Mouse (Mus musculus) embryonic facial prominence, embryonic 15.5 days (tissue): ENCODE results near the gene Lsm3. TPM values are rescaled to one million over a fixed set of nuclear protein-coding genes. Genes with fewer than 3 reads are reported as not detected.
A peak's percentile ranks its signal among the peaks of the same experiment; 100 is the strongest.

Experiments used
- ATAC-seq: fragments of 200-750 bp; cut with Nextera tagmentation; 2 replicates; pipeline ENCODE4 v1.8.0; 2017; ENCODE audit warnings: low read depth, moderate TSS enrichment; ENCODE audit not compliant: insufficient number of reproducible peaks, low FRiP score, low TSS enrichment
- H3K27ac ChIP-seq: fragments of 300-500 bp; sonication (generic); replicated peaks from 2 replicates; pipeline ENCODE4 v1.5.1; 2015; ENCODE audit warnings: mild to moderate bottlenecking, inconsistent platforms
- H3K27me3 ChIP-seq: fragments of 300-500 bp; sonication (generic); 2 replicates; pipeline ENCODE4 v1.6.1; 2015; ENCODE audit warnings: inconsistent platforms
- H3K36me3 ChIP-seq: fragments of 300-500 bp; sonication (generic); 2 replicates; pipeline ENCODE4 v1.6.1; 2015; ENCODE audit warnings: mild to moderate bottlenecking, inconsistent platforms
- H3K4me1 ChIP-seq: fragments of 300-500 bp; sonication (generic); 2 replicates; pipeline ENCODE4 v1.6.1; 2015; ENCODE audit warnings: inconsistent platforms
- H3K4me2 ChIP-seq: fragments of 300-500 bp; sonication (generic); replicated peaks from 2 replicates; pipeline ENCODE4 v1.6.1; 2015; ENCODE audit warnings: mild to moderate bottlenecking, inconsistent platforms
- H3K4me3 ChIP-seq: fragments of 300-500 bp; sonication (generic); replicated peaks from 2 replicates; pipeline ENCODE4 v1.5.1; 2015; ENCODE audit warnings: mild to moderate bottlenecking, inconsistent platforms
- H3K9ac ChIP-seq: fragments of 300-500 bp; sonication (generic); 2 replicates; pipeline ENCODE4 v1.6.1; 2015; ENCODE audit warnings: inconsistent platforms
- H3K9me3 ChIP-seq: fragments of 300-500 bp; sonication (generic); replicated peaks from 2 replicates; pipeline ENCODE4 v1.6.1; 2016; ENCODE audit warnings: inconsistent platforms
- WGBS: fragments of 180-500 bp; shearing (Covaris S2); methylation state at CpG from one replicate; pipeline ENCODE4 v1.1.7; 2015; 5-methylcytosine and 5-hydroxymethylcytosine counted together
- polyA plus RNA-seq: library from polyadenylated mRNA; unstranded; fragments of >200 nt; fragmentation: Nextera tagmentation; extraction: Ambion mirVana; gene quantifications from 2 replicates; pipeline ENCODE4 v1.2.1, GENCODE M21; 2015

The Lsm3 gene
- polyA plus RNA-seq, 1 experiment from 2014 or later: 227 TPM

DNA sequence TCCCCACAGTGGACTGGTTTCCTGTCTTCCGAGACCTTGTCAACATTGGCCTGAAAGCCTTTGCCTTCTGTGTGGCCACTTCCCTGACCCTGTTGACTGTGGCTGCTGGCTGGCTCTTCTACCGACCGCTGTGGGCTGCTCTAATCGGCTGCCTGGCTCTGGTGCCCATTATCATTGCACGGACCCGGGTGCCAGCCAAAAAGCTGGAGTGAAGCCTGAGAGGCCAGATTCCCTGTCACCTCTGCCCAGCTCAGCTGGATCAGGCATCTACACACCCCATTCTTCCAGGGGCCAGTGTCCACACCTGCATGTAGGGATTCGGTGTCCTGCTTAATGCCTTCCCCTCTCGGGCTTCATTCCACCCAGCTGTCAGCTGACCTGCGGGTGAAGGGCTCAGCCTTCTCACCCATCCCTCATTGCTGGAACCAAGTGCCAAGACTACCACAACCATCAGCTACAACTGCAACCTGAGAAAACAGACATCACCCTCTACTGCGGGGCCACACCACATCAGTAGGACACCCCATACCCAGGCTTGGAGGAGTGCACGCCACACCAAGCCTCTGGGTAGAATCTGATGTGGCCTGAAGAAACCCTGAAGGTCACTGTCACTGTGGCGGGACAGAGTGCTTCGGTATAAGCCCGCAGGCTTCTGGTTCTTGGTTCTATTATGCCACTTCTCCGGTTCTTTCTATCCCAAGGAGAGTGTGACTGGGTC is 28.8 kb upstream of the Lsm3 start:
- peaks cover 92% of the 10 kb centered on the region for H3K36me3 ChIP-seq
- 91% methylated on average over 15 of the region's 15 CpGs for WGBS
- ATAC-seq: no peak
- no peak overlapping the region for H3K4me3 ChIP-seq
- H3K27ac ChIP-seq: no peak overlapping the region
- H3K4me2 ChIP-seq: no peak overlapping the region
- H3K27me3 ChIP-seq: no peaks in the 10 kb centered on the region
- no peak overlapping the region for H3K9ac ChIP-seq
- H3K4me1 ChIP-seq: no peaks in the 10 kb centered on the region
- no peaks in the 10 kb centered on the region for H3K9me3 ChIP-seq

DNA sequence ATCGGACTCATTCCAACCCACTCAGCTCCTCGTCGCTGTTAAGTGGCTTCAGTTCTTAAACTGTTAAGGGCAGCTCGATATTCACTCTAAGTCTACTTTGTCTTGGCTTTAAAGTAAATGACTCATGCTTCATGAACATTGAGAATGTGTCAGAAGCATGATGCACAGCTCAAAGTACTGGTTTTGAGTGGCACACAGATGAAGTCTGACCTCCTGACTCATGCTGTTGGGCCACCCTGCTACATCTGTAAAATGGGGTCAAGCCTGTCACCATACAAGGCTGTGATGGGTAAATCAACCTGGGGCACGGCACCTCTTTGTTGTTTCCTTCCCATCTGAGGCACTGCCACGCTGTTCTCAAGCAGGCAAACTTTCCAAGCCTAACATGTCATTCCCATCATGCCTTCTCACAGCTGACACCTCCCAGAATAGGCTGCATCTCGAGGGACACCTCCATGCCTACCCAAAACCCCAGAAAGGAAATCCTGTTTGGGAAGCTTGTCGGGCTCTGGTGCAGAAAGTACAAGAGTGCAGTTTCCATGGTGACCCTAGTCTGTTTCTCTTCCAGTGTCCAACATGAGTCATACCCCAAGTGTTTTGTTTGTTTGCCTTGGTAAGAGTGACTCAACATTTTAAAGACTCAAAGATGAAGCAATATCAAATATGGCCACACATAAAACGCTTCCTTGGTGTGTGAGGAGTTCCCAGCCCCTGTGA is 27.1 kb upstream of the Lsm3 start:
- peaks cover 91% of the 10 kb centered on the region for H3K36me3 ChIP-seq
- no peak for ATAC-seq
- no peak overlapping the region for H3K9ac ChIP-seq
- H3K4me1 ChIP-seq: no peaks in the 10 kb centered on the region
- no peak overlapping the region for H3K4me3 ChIP-seq
- H3K27me3 ChIP-seq: no peaks in the 10 kb centered on the region
- no peak overlapping the region for H3K4me2 ChIP-seq
- WGBS: 79% methylated on average over 9 of the region's 9 CpGs
- no peak overlapping the region for H3K27ac ChIP-seq
- H3K9me3 ChIP-seq: no peaks in the 10 kb centered on the region

DNA sequence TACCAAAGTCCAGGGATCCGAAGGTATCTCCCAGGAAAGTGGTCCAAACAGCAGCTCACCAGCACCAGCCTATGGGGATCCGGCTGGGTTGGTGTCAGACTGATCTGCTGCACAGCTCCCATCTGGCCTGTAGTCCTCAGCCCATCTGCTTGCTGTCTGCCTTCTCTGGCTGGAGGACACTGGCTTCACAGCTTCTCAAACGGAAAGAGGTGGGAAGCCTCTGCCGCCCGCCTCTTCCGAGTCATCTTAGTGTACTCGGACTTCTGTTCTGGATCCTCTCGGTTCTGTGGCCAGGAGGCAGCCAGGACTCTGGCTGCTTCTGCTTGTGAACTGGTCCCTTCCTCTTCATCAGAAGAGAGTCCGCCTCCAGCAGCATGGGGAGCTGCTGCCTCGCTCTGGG is 25.9 kb upstream of the Lsm3 start:
- H3K9ac ChIP-seq: no peak overlapping the region
- no peak overlapping the region for H3K4me3 ChIP-seq
- no peaks in the 10 kb centered on the region for H3K27me3 ChIP-seq
- WGBS: 80% methylated on average over 10 of the region's 10 CpGs
- peaks cover 89% of the 10 kb centered on the region for H3K36me3 ChIP-seq
- no peak for ATAC-seq
- no peaks in the 10 kb centered on the region for H3K4me1 ChIP-seq
- no peak overlapping the region for H3K27ac ChIP-seq
- no peak overlapping the region for H3K4me2 ChIP-seq
- H3K9me3 ChIP-seq: no peaks in the 10 kb centered on the region

DNA sequence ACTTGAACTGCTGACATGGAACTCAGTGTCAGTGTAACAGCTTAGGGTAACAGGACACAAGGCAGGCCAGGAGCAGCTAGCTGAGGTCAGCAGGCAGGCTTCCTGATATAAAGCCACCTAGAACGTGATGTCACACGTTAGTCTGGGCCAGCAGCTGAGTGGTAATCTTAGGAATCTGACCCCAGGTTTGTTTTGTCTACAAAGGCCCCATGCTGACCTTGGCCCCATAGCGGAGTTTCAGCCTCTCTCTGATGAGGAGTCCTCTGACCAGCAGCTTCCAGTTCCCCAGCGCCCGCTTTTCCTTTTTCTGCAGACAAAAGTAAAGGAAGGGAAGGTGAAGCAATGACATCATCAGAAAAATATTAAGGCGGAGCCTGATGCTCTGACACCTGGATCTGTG is 24.7 kb upstream of the Lsm3 start:
- no peak overlapping the region for H3K9ac ChIP-seq
- 73% methylated on average over 6 of the region's 6 CpGs for WGBS
- no peak overlapping the region for H3K4me2 ChIP-seq
- H3K4me3 ChIP-seq: no peak overlapping the region
- no peaks in the 10 kb centered on the region for H3K4me1 ChIP-seq
- no peak overlapping the region for H3K27ac ChIP-seq
- peaks cover 89% of the 10 kb centered on the region for H3K36me3 ChIP-seq
- H3K27me3 ChIP-seq: no peaks in the 10 kb centered on the region
- ATAC-seq: no peak
- no peaks in the 10 kb centered on the region for H3K9me3 ChIP-seq

DNA sequence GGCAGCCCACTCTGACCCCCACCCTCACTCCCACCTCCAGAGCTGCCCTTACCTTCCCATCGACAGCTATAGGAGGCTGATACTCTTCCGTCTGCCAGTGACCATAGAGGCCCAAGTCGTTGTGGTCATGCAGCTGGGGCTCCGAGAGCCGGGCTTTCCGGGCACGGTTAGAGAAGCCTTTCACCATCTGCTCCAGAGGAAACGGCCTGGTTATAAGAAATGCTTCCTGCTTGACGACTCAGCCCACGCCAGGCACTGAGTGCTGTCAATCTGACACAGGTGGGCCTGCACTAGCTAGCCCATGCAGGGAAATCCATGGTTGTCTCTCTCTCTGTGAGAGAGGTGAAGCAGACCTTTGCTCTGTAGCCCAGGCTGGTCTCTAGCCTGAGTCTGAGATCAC is 22.7 kb upstream of the Lsm3 start:
- no peak for ATAC-seq
- Histone ChIP-seq H3K36me3 (peaks cover 81% of the 10 kb centered on the region), H3K9me3 (no peaks in the 10 kb centered on the region), H3K4me2 (no peak overlapping the region), H3K4me1 (no peaks in the 10 kb centered on the region), H3K27ac (no peak overlapping the region), H3K4me3 (no peak overlapping the region), H3K27me3 (no peaks in the 10 kb centered on the region), H3K9ac (no peak overlapping the region)
- WGBS: 83% methylated on average over 10 of the region's 10 CpGs

DNA sequence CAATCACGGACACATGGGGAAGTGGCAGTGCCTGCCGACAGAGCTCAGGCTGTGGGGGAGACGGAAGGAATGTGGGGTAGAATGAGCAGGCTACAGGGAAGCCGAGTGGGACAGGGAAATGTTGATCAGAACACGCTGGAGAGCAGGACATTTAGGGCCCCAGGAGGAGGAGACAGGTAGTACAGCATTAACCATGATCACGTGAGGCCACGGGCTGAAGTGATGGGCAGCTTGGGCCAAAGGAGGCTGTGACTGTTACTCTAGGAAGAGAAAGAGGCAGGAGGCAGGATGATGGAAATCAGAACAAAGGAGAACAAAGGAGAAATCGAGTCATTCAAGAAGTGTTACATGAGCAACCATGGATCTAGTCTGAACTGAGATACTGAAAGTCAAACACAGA is 21.2 kb upstream of the Lsm3 start:
- Histone ChIP-seq H3K27me3 (no peaks in the 10 kb centered on the region), H3K4me2 (no peak overlapping the region), H3K4me1 (no peaks in the 10 kb centered on the region), H3K9ac (no peak overlapping the region), H3K36me3 (peaks cover 85% of the 10 kb centered on the region), H3K27ac (no peak overlapping the region), H3K9me3 (no peaks in the 10 kb centered on the region), H3K4me3 (no peak overlapping the region)
- ATAC-seq: no peak
- 86% methylated on average over 8 of the region's 8 CpGs for WGBS

DNA sequence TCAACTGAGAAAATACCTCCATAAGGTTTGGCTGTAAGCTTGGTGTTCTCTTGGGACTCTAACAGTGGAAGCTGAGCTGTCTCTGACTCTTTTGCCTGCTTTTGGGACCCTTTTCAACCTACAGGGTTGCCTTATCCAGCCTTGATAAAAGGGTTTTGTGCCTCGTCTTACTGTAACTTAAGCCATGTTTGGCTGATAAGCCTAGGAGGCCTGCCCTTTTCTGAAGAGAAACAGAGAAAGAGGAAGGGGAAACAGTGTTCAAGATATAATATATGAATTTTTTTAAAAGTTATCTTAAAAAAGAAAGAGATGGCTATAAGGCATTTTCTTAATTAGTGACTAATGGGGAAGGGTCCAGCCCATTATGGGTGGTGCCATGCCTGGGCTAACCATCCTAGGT is 12.4 kb upstream of the Lsm3 start:
- no peak overlapping the region for H3K27ac ChIP-seq
- ATAC-seq: no peak
- H3K36me3 ChIP-seq: peaks cover 95% of the 10 kb centered on the region

DNA sequence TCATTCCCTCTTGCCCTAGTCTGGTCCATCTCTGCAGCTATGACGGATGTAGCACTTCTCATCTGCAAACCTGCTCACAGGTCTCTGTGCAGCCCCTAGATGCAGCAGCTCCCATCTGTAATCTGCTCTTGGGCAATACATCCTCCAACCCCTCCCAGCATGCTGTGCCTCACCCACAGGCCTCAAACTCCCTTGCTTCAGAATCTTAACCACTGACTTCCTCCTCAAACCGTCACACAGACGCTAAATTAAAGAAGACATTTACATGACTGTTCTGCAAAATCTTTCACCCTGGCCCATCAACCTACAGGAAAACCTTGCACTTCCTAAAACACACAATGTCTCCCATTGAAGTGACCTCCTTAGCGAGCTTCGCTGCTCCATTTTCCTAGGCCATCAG is 9.7 kb upstream of the Lsm3 start:
- Histone ChIP-seq H3K4me2 (no peak overlapping the region), H3K27ac (no peak overlapping the region), H3K9me3 (no peaks in the 10 kb centered on the region), H3K4me1 (no peaks in the 10 kb centered on the region), H3K9ac (no peak overlapping the region), H3K4me3 (no peak overlapping the region), H3K36me3 (peaks cover 81% of the 10 kb centered on the region), H3K27me3 (no peaks in the 10 kb centered on the region)
- 85% methylated on average over 5 of the region's 5 CpGs for WGBS
- no peak for ATAC-seq

More for the DNA sequence above, 12.4 kb upstream of the Lsm3 start:
- H3K4me1 ChIP-seq: no peaks in the 10 kb centered on the region
- no peak overlapping the region for H3K4me2 ChIP-seq
- H3K9me3 ChIP-seq: no peaks in the 10 kb centered on the region
- WGBS: 73% methylated on average over 1 of the region's 1 CpGs
- H3K27me3 ChIP-seq: no peaks in the 10 kb centered on the region
- no peak overlapping the region for H3K4me3 ChIP-seq
- H3K9ac ChIP-seq: no peak overlapping the region

DNA sequence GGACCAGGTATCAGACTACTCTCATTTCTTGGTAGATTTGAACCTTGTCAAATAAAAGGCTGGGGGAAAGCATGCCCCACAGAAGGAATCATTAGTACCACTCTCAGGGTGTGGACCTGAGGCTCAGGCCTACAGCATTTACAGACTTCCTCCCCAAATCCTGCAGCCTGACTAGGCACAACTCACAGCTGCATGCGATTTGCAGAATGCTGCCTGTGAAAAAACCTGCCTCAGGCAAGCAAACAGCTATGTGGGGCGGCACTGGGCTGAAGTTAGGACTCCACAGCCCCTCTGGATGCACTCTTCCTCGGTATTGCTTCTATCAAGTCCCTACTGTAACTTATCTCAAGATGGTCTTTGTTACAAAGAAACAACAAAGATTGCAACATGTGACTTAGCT is 7.7 kb upstream of the Lsm3 start:
- H3K4me1 ChIP-seq: no peaks in the 10 kb centered on the region
- H3K27me3 ChIP-seq: no peaks in the 10 kb centered on the region
- no peak overlapping the region for H3K4me3 ChIP-seq
- 45% methylated on average over 3 of the region's 3 CpGs for WGBS
- H3K4me2 ChIP-seq: no peak overlapping the region
- H3K36me3 ChIP-seq: peaks cover 63% of the 10 kb centered on the region
- H3K9ac ChIP-seq: no peak overlapping the region
- 0 out of 2 replicates have a peak overlapping the region, but pooled peaks have one; percentile 17 for H3K27ac ChIP-seq
- no peaks in the 10 kb centered on the region for H3K9me3 ChIP-seq
- ATAC-seq: no peak

DNA sequence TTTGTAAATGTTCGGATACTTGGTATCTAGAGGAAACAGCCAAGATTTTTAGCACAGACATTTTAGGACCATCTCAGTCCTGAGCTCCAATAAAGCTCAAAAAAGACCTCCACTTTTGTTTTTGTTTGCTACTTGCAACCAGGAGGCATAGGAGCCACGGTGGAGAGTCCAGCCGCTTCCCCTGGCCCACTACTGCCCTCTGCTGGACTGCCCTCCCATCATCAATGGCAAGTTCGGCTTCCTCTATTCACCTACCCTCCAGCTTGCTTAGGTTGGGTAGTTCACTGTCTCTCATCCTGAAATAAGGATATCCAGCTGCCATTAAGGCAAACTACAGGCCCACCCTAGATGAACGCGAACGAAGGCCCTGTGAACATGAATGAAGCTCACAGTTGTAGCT is 6.4 kb upstream of the Lsm3 start:
- ATAC-seq: no peak
- H3K9me3 ChIP-seq: no peaks in the 10 kb centered on the region
- no peaks in the 10 kb centered on the region for H3K27me3 ChIP-seq
- WGBS: 39% methylated on average over 7 of the region's 7 CpGs
- H3K9ac ChIP-seq: no peak overlapping the region
- peaks cover 50% of the 10 kb centered on the region for H3K36me3 ChIP-seq
- no peak overlapping the region for H3K4me2 ChIP-seq
- H3K27ac ChIP-seq: no peak overlapping the region
- H3K4me3 ChIP-seq: no peak overlapping the region
- H3K4me1 ChIP-seq: peaks cover 5% of the 10 kb centered on the region; the same call in 1 of the 2 replicates

DNA sequence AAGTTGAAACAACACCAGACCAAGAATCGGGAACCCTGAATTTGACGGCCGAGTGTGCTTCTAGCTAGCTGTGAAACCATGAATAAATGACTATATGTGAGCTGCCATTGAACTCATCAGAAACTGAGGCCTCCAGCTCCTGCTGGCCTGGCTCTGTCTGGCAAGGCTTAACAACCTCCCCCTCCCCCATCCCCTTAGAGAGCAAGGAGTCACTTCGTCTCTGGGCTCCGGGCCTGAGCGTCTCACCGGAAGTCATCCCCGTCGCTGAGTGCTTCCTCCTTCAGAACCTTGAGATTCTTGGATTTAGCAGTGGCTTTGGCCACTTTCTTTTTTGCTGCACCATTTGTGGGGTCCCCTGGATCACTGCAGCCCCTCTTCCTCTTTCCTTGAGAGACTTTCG is 5.5 kb upstream of the Lsm3 start:
- 73% methylated on average over 10 of the region's 10 CpGs for WGBS
- H3K4me2 ChIP-seq: no peak overlapping the region
- no peak overlapping the region for H3K27ac ChIP-seq
- no peak overlapping the region for H3K9ac ChIP-seq
- peaks cover 41% of the 10 kb centered on the region for H3K36me3 ChIP-seq
- no peaks in the 10 kb centered on the region for H3K27me3 ChIP-seq
- ATAC-seq: no peak
- no peaks in the 10 kb centered on the region for H3K9me3 ChIP-seq
- H3K4me3 ChIP-seq: no peak overlapping the region
- H3K4me1 ChIP-seq: peaks cover 13% of the 10 kb centered on the region

DNA sequence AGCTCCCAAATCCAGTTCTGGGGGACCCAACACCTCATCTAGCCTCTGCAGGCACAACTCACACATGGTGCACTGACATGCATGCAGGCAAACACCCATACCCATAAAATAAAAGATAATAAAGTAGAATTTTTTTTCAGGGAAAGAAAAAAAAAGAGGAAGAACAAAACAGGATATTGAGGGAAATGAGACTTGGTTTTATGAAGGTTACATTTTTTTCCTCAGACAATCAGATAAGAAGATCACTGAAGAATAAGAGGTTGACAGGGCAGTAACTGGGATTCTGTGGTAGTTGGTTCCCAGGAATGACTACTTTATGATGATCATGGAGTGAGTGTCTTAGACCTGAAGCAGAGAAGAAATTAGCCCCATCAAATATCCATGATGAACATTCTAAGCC is 1.6 kb upstream of the Lsm3 start:
- Histone ChIP-seq H3K9ac (no peak overlapping the region), H3K4me2 (no peak overlapping the region), H3K9me3 (no peaks in the 10 kb centered on the region)

More for the DNA sequence above, 1.6 kb upstream of the Lsm3 start:
- no peak overlapping the region for H3K27ac ChIP-seq
- no peak overlapping the region for H3K4me3 ChIP-seq
- ATAC-seq: no peak
- H3K36me3 ChIP-seq: peaks cover 22% of the 10 kb centered on the region; the same call in 1 of the 2 replicates
- H3K27me3 ChIP-seq: no peaks in the 10 kb centered on the region
- peaks cover 25% of the 10 kb centered on the region for H3K4me1 ChIP-seq
